Mouse (Mus musculus): ENCODE results near the gene Scrn3.
A peak's percentile ranks its signal among the peaks of the same experiment; 100 is the strongest.

Gene Scrn3

GRCm38 (mm10) chr2:73313117-73313501 lies 708 bp downstream of the Scrn3 start:
- DNase-seq (ENCODE audit: low spot score in 2 of 2): peak; percentile 46 to 50

GRCm38 (mm10) chr2:73314311-73314710 lies 1.9 kb downstream of the Scrn3 start:
- DNase-seq (ENCODE audit: low spot score in 2 of 2): no peak

GRCm38 (mm10) chr2:73317426-73317825 lies 5.0 kb downstream of the Scrn3 start:
- no peak for DNase-seq (ENCODE audit: low spot score in 2 of 2)

GRCm38 (mm10) chr2:73319218-73319617 lies 6.8 kb downstream of the Scrn3 start:
- no peak for DNase-seq (ENCODE audit: low spot score in 2 of 2)

- DNase-seq (ENCODE audit: low spot score in 2 of 2): no peak
Measured at GRCm38 (mm10) chr2:73322991-73323390, 10.6 kb downstream of the Scrn3 start.

- DNase-seq (ENCODE audit: low spot score in 2 of 2): no peak
Measured at GRCm38 (mm10) chr2:73325871-73326270, 13.5 kb downstream of the Scrn3 start.

- no peak for DNase-seq (ENCODE audit: low spot score in 2 of 2)
Measured at GRCm38 (mm10) chr2:73335949-73336348, 23.5 kb downstream of the Scrn3 start.

GRCm38 (mm10) chr2:73338415-73338814 lies 26.0 kb downstream of the Scrn3 start:
- no peak for DNase-seq (ENCODE audit: low spot score in 2 of 2)

GRCm38 (mm10) chr2:73343701-73344100 lies 31.3 kb downstream of the Scrn3 start:
- no peak for DNase-seq (ENCODE audit: low spot score in 2 of 2)

- DNase-seq (ENCODE audit: low spot score in 2 of 2): no peak
Measured at GRCm38 (mm10) chr2:73345204-73345603, 32.8 kb downstream of the Scrn3 start.

- DNase-seq (ENCODE audit: low spot score in 2 of 2): no peak
Measured at GRCm38 (mm10) chr2:73346345-73347086, 34.1 kb downstream of the Scrn3 start.

- DNase-seq (ENCODE audit: low spot score in 2 of 2): no peak
Measured at GRCm38 (mm10) chr2:73347136-73347535, 34.7 kb downstream of the Scrn3 start.

GRCm38 (mm10) chr2:73347766-73348165 lies 35.4 kb downstream of the Scrn3 start:
- DNase-seq (ENCODE audit: low spot score in 2 of 2): no peak

- no peak for DNase-seq (ENCODE audit: low spot score in 2 of 2)
Measured at GRCm38 (mm10) chr2:73348221-73348620, 35.8 kb downstream of the Scrn3 start.

GRCm38 (mm10) chr2:73351496-73351895 lies 39.1 kb downstream of the Scrn3 start:
- DNase-seq (ENCODE audit: low spot score in 2 of 2): no peak

- no peak for DNase-seq (ENCODE audit: low spot score in 2 of 2)
Measured at GRCm38 (mm10) chr2:73351927-73352374, 39.5 kb downstream of the Scrn3 start.

- DNase-seq (ENCODE audit: low spot score in 2 of 2): no peak
Measured at GRCm38 (mm10) chr2:73357004-73357403, 44.6 kb downstream of the Scrn3 start.

- DNase-seq (ENCODE audit: low spot score in 2 of 2): no peak
Measured at GRCm38 (mm10) chr2:73359941-73360340, 47.5 kb downstream of the Scrn3 start.

GRCm38 (mm10) chr2:73360536-73360935 lies 48.1 kb downstream of the Scrn3 start:
- no peak for DNase-seq (ENCODE audit: low spot score in 2 of 2)

GRCm38 (mm10) chr2:73363448-73363847 lies 51.0 kb downstream of the Scrn3 start:
- DNase-seq (ENCODE audit: low spot score in 2 of 2): no peak

- no peak for DNase-seq (ENCODE audit: low spot score in 2 of 2)
Measured at GRCm38 (mm10) chr2:73371530-73372335, 59.3 kb downstream of the Scrn3 start.

- DNase-seq (ENCODE audit: low spot score in 2 of 2): no peak
Measured at GRCm38 (mm10) chr2:73378326-73378725, 65.9 kb downstream of the Scrn3 start.

- DNase-seq (ENCODE audit: low spot score in 2 of 2): no peak
Measured at GRCm38 (mm10) chr2:73379656-73380055, 67.3 kb downstream of the Scrn3 start.
